Comparison of ENCODE assay signal across 8 mouse cellular contexts in genomic region chr2:174008350-174009218, GRCm38 (mm10).
DNase-seq lines count a peak whose midpoint lies in the region; ATAC-seq and TF ChIP-seq lines count a peak whose summit lies in the region.

No protein-coding gene starts in this region.

- peak; percentile 58 for ATAC-seq in midbrain, embryonic 12.5 days (ENCODE audit: low FRiP score, low read depth)
- no peak for ATAC-seq in megakaryocyte progenitor cell, adult 5-6 weeks (replicated peaks; ENCODE audit: poor library complexity)

- TF ChIP-seq CTCF in brain, embryonic 14.5 days (IDR thresholded peaks at IDR 0.05; ENCODE audit: borderline replicate concordance, extremely low read depth, insufficient read depth, insufficient read length) = no peak

- H3K4me2 ChIP-seq in midbrain, embryonic 12.5 days (replicated peaks) = 0 out of 2 replicates have a peak overlapping the region, but pooled peaks have one; percentile 5

- peak; percentile 25 to 37 for DNase-seq in cerebellum, postnatal 10 days
- no peak for DNase-seq in cerebellum, adult 8-10 months
- peak; percentile 72 for DNase-seq in brain, embryonic 14.5 days (ENCODE audit: low read depth)
- DNase-seq in gastrocnemius, postnatal 14 days = peak; percentile 76
- DNase-seq in layer of hippocampus, adult 9-10 months (ENCODE audit: low spot score) = no peak
- no peak for DNase-seq in Muller cell, postnatal 12 days (ENCODE audit: inconsistent ontology term)

- no peaks in the 10 kb centered on the region for H3K36me3 ChIP-seq in midbrain, embryonic 12.5 days

- peak overlapping the region; percentile 39; the same call in 1 of the 2 replicates for H3K9ac ChIP-seq in midbrain, embryonic 12.5 days (replicated peaks)

- H3K4me1 ChIP-seq in midbrain, embryonic 12.5 days = peaks cover 14% of the 10 kb centered on the region

- 31% methylated on average over 19 of the region's 19 CpGs for WGBS in midbrain, embryonic 12.5 days

- H3K4me3 ChIP-seq in midbrain, embryonic 12.5 days = no peak overlapping the region

- H3K27ac ChIP-seq in midbrain, embryonic 12.5 days (replicated peaks) = peak overlapping the region; percentile 58

- no peaks in the 10 kb centered on the region; the same call in 1 of the 2 replicates for H3K27me3 ChIP-seq in midbrain, embryonic 12.5 days

- peaks cover 5% of the 10 kb centered on the region; the same call in 1 of the 2 replicates for H3K9me3 ChIP-seq in midbrain, embryonic 12.5 days

- TF ChIP-seq POLR2A in brain, embryonic 14.5 days (IDR thresholded peaks at IDR 0.05; ENCODE audit: borderline replicate concordance, extremely low read depth, insufficient read depth, insufficient read length, poor library complexity, severe bottlenecking) = no peak

- intact Hi-C loops in gastrocnemius, postnatal 14 days (cut with DNase I; ENCODE audit: low total_unique reads) = no loop called here

Comparison
In these comparisons a context has a peak if more than half of its experiments do, and no peak if none do; other contexts are left out.
1. DNase-seq: peak in cerebellum, postnatal 10 days (2 of 2), brain, embryonic 14.5 days (single experiment) and gastrocnemius, postnatal 14 days (single experiment); none in cerebellum, adult 8-10 months (single experiment), layer of hippocampus, adult 9-10 months (single experiment) and Muller cell, postnatal 12 days (single experiment).